Mouse (Mus musculus) ZHBTc4 (cell line): ENCODE measurements at regions not wholly inside any gene's neighbourhood (a gene's known extent, or its start where the extent isn't known, plus 50 kb on each side); places are given as distances from the start of the nearest gene placed in this dataset.

Experiments
- DNase-seq: peaks from one replicate; pipeline ENCODE4 v3.0.0-alpha.2; 2011; ENCODE audit warnings: low read depth, low spot score

GRCm38 (mm10) chr3:4971496-4971895, 779.1 kb upstream of the Gm8797 start:
- no peak for DNase-seq

GRCm38 (mm10) chr3:4973278-4973677, 777.3 kb upstream of the Gm8797 start:
- DNase-seq, result no peak

- DNase-seq, result no peak
Observed at GRCm38 (mm10) chr3:4973764-4974163, 776.8 kb upstream of the Gm8797 start.

GRCm38 (mm10) chr3:4974659-4975058, 775.9 kb upstream of the Gm8797 start:
- DNase-seq, result no peak

GRCm38 (mm10) chr3:4976344-4976743, 774.3 kb upstream of the Gm8797 start:
- no peak for DNase-seq

- no peak for DNase-seq
Observed at GRCm38 (mm10) chr3:5017742-5018141, 732.9 kb upstream of the Gm8797 start.
